Mouse (Mus musculus) small intestine, adult 2 months (tissue): ENCODE results near the gene Olfr547.

Experiments
- CTCF ChIP-seq: fragments of 200-500 bp; IDR thresholded peaks from 2 replicates; pipeline ENCODE4 v1.5.1; 2012; ENCODE audit warnings: low read depth, mild to moderate bottlenecking, control low read depth, inconsistent platforms, low read length, moderate library complexity, mixed read lengths; ENCODE audit not compliant: insufficient replicate concordance, insufficient read length; ENCODE audit errors: extremely low read depth
- POLR2A ChIP-seq: fragments of 200-500 bp; IDR thresholded peaks from 2 replicates; pipeline ENCODE4 v1.6.1; 2012; ENCODE audit warnings: low read depth, mild to moderate bottlenecking, control low read depth, inconsistent platforms, low read length, moderate library complexity

- TF ChIP-seq POLR2A (no peak), CTCF (no peak)
Observed at GRCm38 (mm10) chr7:102553279-102553678, 18.7 kb downstream of the Olfr547 start.
